Mouse (Mus musculus): ENCODE data around the gene Pum2. TPM values are rescaled to one million over a fixed set of nuclear protein-coding genes. Genes with fewer than 3 reads are reported as not detected.

Gene Pum2
- total RNA-seq, 1 experiment from 2014 or later = 209 TPM

- no peak for ATAC-seq (ENCODE audit: extremely low read depth, insufficient number of reproducible peaks, low FRiP score, poor library complexity, severe bottlenecking)
These were observed 79.7 kb downstream of the Pum2 start for GRCm38 (mm10) chr12:8753654-8754053.

- ATAC-seq (ENCODE audit: extremely low read depth, insufficient number of reproducible peaks, low FRiP score, poor library complexity, severe bottlenecking) = no peak
These were observed 80.2 kb downstream of the Pum2 start for GRCm38 (mm10) chr12:8754116-8754515.

- no peak for ATAC-seq (ENCODE audit: extremely low read depth, insufficient number of reproducible peaks, low FRiP score, poor library complexity, severe bottlenecking)
These were observed 84.1 kb downstream of the Pum2 start for GRCm38 (mm10) chr12:8758029-8758428.

GRCm38 (mm10) chr12:8759115-8759514 lies 85.2 kb downstream of the Pum2 start:
- ATAC-seq (ENCODE audit: extremely low read depth, insufficient number of reproducible peaks, low FRiP score, poor library complexity, severe bottlenecking) = no peak

GRCm38 (mm10) chr12:8759779-8760178 lies 85.8 kb downstream of the Pum2 start:
- ATAC-seq (ENCODE audit: extremely low read depth, insufficient number of reproducible peaks, low FRiP score, poor library complexity, severe bottlenecking) = no peak

GRCm38 (mm10) chr12:8760561-8760960 lies 86.6 kb downstream of the Pum2 start:
- ATAC-seq (ENCODE audit: extremely low read depth, insufficient number of reproducible peaks, low FRiP score, poor library complexity, severe bottlenecking) = no peak

GRCm38 (mm10) chr12:8761058-8761457 lies 87.1 kb downstream of the Pum2 start:
- 0 out of 2 replicates have a peak, but pooled peaks have one; percentile 13 for ATAC-seq (ENCODE audit: extremely low read depth, insufficient number of reproducible peaks, low FRiP score, poor library complexity, severe bottlenecking)

GRCm38 (mm10) chr12:8762667-8763066 lies 88.7 kb downstream of the Pum2 start:
- no peak for ATAC-seq (ENCODE audit: extremely low read depth, insufficient number of reproducible peaks, low FRiP score, poor library complexity, severe bottlenecking)

- no peak for ATAC-seq (ENCODE audit: extremely low read depth, insufficient number of reproducible peaks, low FRiP score, poor library complexity, severe bottlenecking)
These were observed 90.4 kb downstream of the Pum2 start for GRCm38 (mm10) chr12:8764221-8764930.

GRCm38 (mm10) chr12:8770946-8771843 lies 97.3 kb downstream of the Pum2 start, which contains the start of gene Sdc1:
Sdc1 (plus strand) TSS chr12:8771323.
- ATAC-seq (ENCODE audit: extremely low read depth, insufficient number of reproducible peaks, low FRiP score, poor library complexity, severe bottlenecking) = peak; percentile 27

- no peak for ATAC-seq (ENCODE audit: extremely low read depth, insufficient number of reproducible peaks, low FRiP score, poor library complexity, severe bottlenecking)
These were observed 98.0 kb downstream of the Pum2 start for GRCm38 (mm10) chr12:8771844-8772380.

GRCm38 (mm10) chr12:8772451-8773143 lies 98.7 kb downstream of the Pum2 start:
- no peak; the same call in 1 of the 2 replicates for ATAC-seq (ENCODE audit: extremely low read depth, insufficient number of reproducible peaks, low FRiP score, poor library complexity, severe bottlenecking)

GRCm38 (mm10) chr12:8773336-8773735 lies 99.4 kb downstream of the Pum2 start:
- no peak for ATAC-seq (ENCODE audit: extremely low read depth, insufficient number of reproducible peaks, low FRiP score, poor library complexity, severe bottlenecking)

GRCm38 (mm10) chr12:8774183-8774582 lies 100.2 kb downstream of the Pum2 start:
- no peak for ATAC-seq (ENCODE audit: extremely low read depth, insufficient number of reproducible peaks, low FRiP score, poor library complexity, severe bottlenecking)

GRCm38 (mm10) chr12:8776206-8776605 lies 102.3 kb downstream of the Pum2 start:
- no peak for ATAC-seq (ENCODE audit: extremely low read depth, insufficient number of reproducible peaks, low FRiP score, poor library complexity, severe bottlenecking)

GRCm38 (mm10) chr12:8776741-8777140 lies 102.8 kb downstream of the Pum2 start:
- no peak for ATAC-seq (ENCODE audit: extremely low read depth, insufficient number of reproducible peaks, low FRiP score, poor library complexity, severe bottlenecking)

GRCm38 (mm10) chr12:8778106-8778505 lies 104.2 kb downstream of the Pum2 start:
- no peak for ATAC-seq (ENCODE audit: extremely low read depth, insufficient number of reproducible peaks, low FRiP score, poor library complexity, severe bottlenecking)

GRCm38 (mm10) chr12:8779851-8780250 lies 105.9 kb downstream of the Pum2 start:
- ATAC-seq (ENCODE audit: extremely low read depth, insufficient number of reproducible peaks, low FRiP score, poor library complexity, severe bottlenecking) = no peak

GRCm38 (mm10) chr12:8781121-8781520 lies 107.2 kb downstream of the Pum2 start:
- no peak for ATAC-seq (ENCODE audit: extremely low read depth, insufficient number of reproducible peaks, low FRiP score, poor library complexity, severe bottlenecking)

Data from neutrophil, adult 5-6 weeks (primary cell).